Mouse (Mus musculus) kidney, adult 11 months (tissue): ENCODE data around the gene Prdm16.

Experiments used
- DNase-seq: peaks from one replicate; pipeline ENCODE4 v3.0.0; 2022

Prdm16 gene

GRCm38 (mm10) chr4:154636721-154637311, at the start of gene Prdm16:
TSS of gene Prdm16 (minus strand) at chr4:154636873.
- peak; percentile 70 for DNase-seq

DNA sequence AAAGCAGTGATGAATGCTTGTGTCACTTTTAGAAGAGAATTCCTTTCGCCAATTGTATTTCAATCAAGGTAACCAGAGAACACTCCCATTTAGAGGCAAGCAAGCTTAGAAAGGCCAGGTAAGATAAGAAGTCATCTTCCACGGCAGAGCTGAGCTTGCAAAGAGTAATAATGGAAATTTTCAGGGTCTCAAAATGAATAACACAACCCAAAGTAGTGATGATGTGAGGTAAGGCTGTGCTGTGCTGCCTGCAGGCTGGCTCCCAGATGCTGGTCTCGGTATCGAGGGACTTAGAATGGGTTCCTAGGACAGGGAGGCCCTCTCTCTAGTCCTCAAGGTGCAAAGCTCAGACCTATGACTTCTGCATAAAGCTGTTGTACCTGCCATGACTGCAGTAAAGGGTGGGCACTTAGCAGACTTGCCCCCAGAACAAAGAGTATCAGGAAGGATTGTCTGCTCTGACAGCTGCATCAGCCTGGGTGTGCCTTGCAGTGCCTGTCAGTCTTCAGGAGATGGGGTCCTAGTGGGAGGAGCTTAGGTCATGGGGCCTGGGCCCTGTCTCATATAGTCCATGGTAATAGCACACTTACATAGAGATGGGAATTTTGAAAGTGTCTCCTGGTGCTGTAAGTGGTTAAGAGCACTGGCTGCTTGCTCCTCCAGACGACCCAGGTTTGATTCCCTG, 46.5 kb upstream of the Prdm16 start:
- DNase-seq, result no peak

- DNase-seq, result no peak
Measured at GRCm38 (mm10) chr4:154682311-154682710, 45.6 kb upstream of the Prdm16 start.

DNA sequence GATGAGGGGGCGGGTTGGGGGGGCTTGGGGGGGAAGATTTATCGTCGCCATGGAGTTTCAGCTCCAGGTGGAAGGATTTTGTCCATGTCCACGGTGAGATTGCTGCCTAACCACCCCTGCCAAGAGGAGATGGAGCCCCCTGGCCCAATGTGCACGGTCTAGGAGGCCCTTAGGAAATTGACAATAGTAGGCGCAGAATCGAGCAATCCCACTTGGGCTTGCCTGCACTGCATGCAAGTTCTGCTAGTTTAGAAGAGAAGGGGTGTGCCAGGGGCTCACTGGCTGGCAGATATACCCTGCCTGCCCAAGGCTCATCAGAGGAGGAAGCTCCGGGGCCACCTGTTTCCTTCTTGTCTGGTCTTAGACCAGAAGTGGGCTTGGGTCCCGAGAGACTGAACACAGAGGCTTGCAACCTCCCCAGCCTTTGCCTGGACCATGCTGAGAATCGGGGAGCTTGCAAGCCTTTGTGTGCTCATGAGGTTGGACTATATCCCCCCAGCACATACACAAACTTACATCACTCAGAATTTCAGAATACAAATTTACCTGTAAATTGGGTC, 38.8 kb upstream of the Prdm16 start:
- DNase-seq, result no peak

DNA sequence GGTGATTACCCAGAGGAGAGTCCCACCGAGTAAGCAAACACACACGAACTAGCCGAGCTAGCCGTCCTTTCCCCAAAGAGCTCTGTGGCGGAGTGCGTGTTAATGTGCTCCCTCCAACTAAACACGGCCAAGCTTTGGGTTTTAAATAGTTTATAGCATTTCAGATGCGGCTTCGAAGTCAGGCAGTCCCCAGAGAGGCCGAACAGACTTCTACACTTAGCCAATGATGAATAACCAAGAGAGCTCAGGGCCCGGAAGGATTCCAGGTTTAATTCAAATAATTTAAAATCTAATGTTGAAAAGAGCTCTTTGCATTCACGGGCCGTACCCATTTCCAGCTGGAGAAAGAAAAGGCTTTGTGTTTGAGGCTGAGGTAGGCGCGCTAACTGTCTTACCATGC, 38.3 kb upstream of the Prdm16 start:
- DNase-seq, result no peak

GRCm38 (mm10) chr4:154674541-154674940, 37.9 kb upstream of the Prdm16 start:
- DNase-seq, result peak; percentile 36

- DNase-seq, result peak; percentile 44
Measured at GRCm38 (mm10) chr4:154673986-154674385, 37.3 kb upstream of the Prdm16 start.

DNA sequence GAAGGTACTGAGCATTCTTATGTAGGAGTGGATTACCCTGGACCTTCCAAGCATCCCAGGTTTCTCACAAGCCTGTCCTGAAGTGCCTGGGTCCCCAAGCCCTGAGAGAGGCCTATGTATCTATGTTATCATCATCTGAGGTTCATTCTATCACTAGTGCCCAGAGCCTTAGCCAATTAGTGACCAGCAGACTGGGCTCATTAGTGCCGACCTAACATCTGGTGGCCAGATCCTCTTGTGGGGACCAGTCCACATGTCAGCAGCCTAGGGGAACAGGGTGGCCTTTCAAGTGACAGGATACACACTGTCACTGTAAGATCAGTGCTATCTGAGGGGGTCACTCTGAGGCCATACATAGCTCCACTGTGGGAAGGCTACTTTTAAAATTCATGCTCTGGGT, 35.4 kb upstream of the Prdm16 start:
- DNase-seq, result no peak

GRCm38 (mm10) chr4:154671232-154671912, 34.7 kb upstream of the Prdm16 start:
- peak; percentile 87 for DNase-seq

DNA sequence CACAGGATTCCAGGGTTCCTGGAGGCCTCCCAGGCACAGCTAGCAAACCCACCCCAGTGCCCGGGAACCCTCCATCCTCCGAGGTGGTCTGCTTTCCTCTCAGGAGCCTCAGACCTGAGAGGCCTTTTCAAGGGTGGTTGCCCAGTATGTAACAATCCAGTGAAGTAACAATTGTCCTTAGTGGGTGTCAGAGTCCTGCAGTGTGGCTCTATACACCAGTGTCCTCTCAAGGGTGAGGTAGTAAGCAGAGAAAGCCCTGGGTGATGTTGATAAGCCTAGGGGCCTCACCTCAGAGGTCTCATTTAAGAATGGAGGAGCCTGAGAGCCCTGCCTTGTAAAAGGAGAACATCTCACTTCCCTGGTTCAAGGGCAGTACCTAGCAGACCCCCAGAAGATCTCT, 31.1 kb upstream of the Prdm16 start, which contains the start of gene Actrt2:
Gene Actrt2, minus strand, starts transcription at position 101 of the 400 bp plus-strand sequence.
- DNase-seq, result no peak

DNA sequence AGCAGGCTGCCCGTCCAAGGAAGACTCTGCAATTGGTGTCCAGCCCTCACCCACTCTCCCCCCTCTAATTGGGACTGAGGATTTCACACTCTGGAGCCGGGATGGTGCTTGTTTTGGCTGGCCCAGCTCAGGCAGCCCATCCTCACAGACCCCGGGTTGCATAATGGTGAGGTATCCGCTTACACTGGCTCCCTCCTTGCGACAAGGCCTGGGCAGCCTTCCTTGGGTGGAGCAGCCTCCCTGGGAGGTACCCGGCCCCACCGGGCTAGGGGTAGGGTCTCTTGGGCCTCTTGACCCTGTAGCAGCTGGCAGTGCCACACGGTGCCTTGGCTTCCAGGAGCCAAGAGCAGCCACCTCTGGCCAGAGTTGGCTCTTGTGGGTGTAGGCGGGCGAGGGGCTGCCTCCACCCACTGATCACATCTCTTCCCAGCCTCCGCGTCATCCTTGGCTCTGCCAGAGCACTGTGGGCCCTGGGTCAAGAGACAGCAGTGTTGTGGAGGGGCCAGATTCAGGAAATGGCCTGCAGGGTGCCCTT, 26.1 kb upstream of the Prdm16 start:
- DNase-seq, result no peak

GRCm38 (mm10) chr4:154661256-154661655, 24.6 kb upstream of the Prdm16 start:
- no peak for DNase-seq

DNA sequence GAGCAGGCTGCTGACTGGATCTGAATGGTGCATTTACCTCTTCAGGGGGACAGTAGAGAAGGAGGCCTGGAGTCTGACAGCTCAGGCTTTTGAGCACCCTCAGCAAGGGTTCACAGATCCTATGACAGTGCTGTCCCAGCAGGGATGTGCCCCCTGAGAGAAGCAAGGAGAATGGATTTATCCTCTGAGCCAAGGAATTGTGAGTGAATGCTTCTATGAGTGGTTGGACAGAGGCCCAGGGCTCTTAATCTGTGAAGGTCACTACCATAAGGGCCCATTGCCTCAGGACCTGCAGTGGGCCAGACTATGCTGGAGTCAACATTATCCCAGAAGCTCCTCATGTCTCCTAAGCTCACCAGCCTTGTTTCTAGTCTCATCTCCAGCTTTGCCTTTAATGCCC, 23.4 kb upstream of the Prdm16 start:
- DNase-seq, result no peak

- DNase-seq, result no peak
Measured at GRCm38 (mm10) chr4:154655134-154655910, 18.6 kb upstream of the Prdm16 start.

DNA sequence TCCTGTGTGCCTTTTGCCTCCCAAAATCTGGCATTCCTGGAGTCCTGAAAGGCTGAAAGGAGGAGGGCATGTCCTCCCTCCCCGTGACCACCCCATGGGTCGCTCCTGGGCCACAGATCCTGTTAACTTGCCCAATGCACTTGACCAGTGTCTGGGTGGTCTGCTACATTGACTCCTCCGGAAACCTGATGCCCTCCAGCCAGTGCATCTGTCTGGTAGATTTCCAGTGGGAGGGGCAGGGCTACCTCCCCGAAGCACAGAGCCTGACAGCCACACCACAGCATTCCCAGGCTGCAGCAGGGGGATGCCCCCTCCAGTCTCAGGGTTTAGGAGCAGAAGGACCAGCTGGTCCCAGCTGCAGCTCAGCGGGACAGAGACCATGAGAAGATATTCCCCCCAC, 15.8 kb upstream of the Prdm16 start:
- no peak for DNase-seq

- peak; percentile 44 for DNase-seq
Measured at GRCm38 (mm10) chr4:154649083-154649747, 12.5 kb upstream of the Prdm16 start.

DNA sequence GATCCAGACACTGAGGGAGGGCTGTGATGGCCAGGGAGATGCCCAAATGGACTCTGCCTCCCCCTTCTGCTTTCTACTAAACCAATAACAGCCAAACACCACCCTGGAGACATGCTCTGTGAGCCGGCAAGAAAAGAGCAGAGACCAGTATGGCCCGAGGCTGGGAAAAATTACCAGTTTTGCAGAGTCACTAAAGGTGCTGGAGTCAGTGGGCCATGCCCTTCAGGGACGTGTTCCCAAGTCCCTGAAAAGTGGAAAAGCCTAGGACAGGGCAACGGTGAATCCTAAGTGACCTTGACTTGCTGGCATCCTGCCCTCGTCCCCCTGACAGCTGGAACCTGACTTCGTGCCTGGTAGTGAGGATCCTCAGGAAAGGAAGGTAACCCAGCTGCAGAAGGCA, 5.8 kb upstream of the Prdm16 start:
- peak; percentile 78 for DNase-seq

GRCm38 (mm10) chr4:154641296-154642110, 4.8 kb upstream of the Prdm16 start:
- DNase-seq, result no peak

- DNase-seq, result no peak
Measured at GRCm38 (mm10) chr4:154640443-154641295, 4.0 kb upstream of the Prdm16 start.
